Mouse (Mus musculus) C2C12 (cell line): ENCODE data around the gene Proser3. TPM values are rescaled to one million over a fixed set of nuclear protein-coding genes. Genes with fewer than 3 reads are reported as not detected.

Experiments used
- H3K27me3 ChIP-seq: one replicate; pipeline ENCODE4 v1.6.1; 2011; ENCODE audit not compliant: control insufficient read depth, insufficient read depth, insufficient read length
- H3K36me3 ChIP-seq: one replicate; pipeline ENCODE4 v1.6.1; 2011; ENCODE audit not compliant: control insufficient read depth, insufficient read depth
- H3K4me3 ChIP-seq: one replicate; pipeline ENCODE4 v1.5.1; 2011; ENCODE audit warnings: mild to moderate bottlenecking, control low read depth; ENCODE audit not compliant: poor library complexity, insufficient read depth, severe bottlenecking
- H3K79me2 ChIP-seq: one replicate; pipeline ENCODE4 v1.6.1; 2011; ENCODE audit not compliant: control insufficient read depth, insufficient read depth
- H3K79me3 ChIP-seq: one replicate; pipeline ENCODE4 v1.6.1; 2011; ENCODE audit warnings: low read depth, control low read depth
- H3ac ChIP-seq: one replicate; pipeline ENCODE3; 2011; ENCODE audit warnings: low read depth; ENCODE audit not compliant: control insufficient read depth, insufficient read length
- CEBPB ChIP-seq: IDR thresholded peaks from one replicate; pipeline ENCODE4 v1.6.1; 2011; ENCODE audit warnings: low read depth, mild to moderate bottlenecking, control low read depth, moderate library complexity
- CTCF ChIP-seq: IDR thresholded peaks from one replicate; pipeline ENCODE4 v1.5.1; 2011; ENCODE audit not compliant: control insufficient read depth, insufficient read depth, insufficient read length
- FOSL1 ChIP-seq: IDR thresholded peaks from one replicate; pipeline ENCODE4 v1.8.0; 2011; ENCODE audit warnings: mild to moderate bottlenecking, low read length; ENCODE audit not compliant: poor library complexity, insufficient read depth, severe bottlenecking
- MAX ChIP-seq: IDR thresholded peaks from one replicate; pipeline ENCODE4 v1.6.1; 2011; ENCODE audit warnings: mild to moderate bottlenecking, control low read depth
- MYOD1 ChIP-seq: IDR thresholded peaks from one replicate; pipeline ENCODE4 v1.6.1; 2011; ENCODE audit warnings: low read depth; ENCODE audit not compliant: control insufficient read depth, insufficient read length
- MYOG ChIP-seq: IDR thresholded peaks from one replicate; pipeline ENCODE4 v1.6.1; 2011; ENCODE audit not compliant: control insufficient read depth, insufficient read length; ENCODE audit errors: extremely low read depth
- USF1 ChIP-seq: IDR thresholded peaks from one replicate; pipeline ENCODE4 v1.6.1; 2011; ENCODE audit warnings: low read depth, mild to moderate bottlenecking, control low read depth, moderate library complexity
- polyA plus RNA-seq: library from polyadenylated mRNA; unstranded; fragments of >200 nt; fragmentation: generic; extraction: Trizol; gene quantifications from one replicate; pipeline ENCODE4 v1.2.1, GENCODE M21; 2012; ENCODE audit warnings: missing spikeins

Gene Proser3
- polyA plus RNA-seq, 1 experiment, result 8.7 TPM

GRCm38 (mm10) chr7:30526399-30526798 is 25.7 kb downstream of the Proser3 start:
- H3ac ChIP-seq, result no peak overlapping the region
- H3K36me3 ChIP-seq, result no peaks in the 10 kb centered on the region
- TF ChIP-seq CTCF, result no peak
- TF ChIP-seq USF1, result no peak
- TF ChIP-seq MYOG, result no peak
- no peak for TF ChIP-seq CEBPB
- TF ChIP-seq FOSL1, result no peak
- TF ChIP-seq MYOD1, result no peak
- TF ChIP-seq MAX, result no peak
- H3K79me3 ChIP-seq, result no peaks in the 10 kb centered on the region
- no peaks in the 10 kb centered on the region for H3K79me2 ChIP-seq
- no peak overlapping the region for H3K4me3 ChIP-seq
- H3K27me3 ChIP-seq, result no peaks in the 10 kb centered on the region

- H3ac ChIP-seq, result no peak overlapping the region
- H3K36me3 ChIP-seq, result no peaks in the 10 kb centered on the region
- H3K4me3 ChIP-seq, result no peak overlapping the region
- H3K27me3 ChIP-seq, result no peaks in the 10 kb centered on the region
- no peaks in the 10 kb centered on the region for H3K79me2 ChIP-seq
- no peaks in the 10 kb centered on the region for H3K79me3 ChIP-seq
- TF ChIP-seq FOSL1 (no peak), CTCF (no peak)
Observed at GRCm38 (mm10) chr7:30525954-30526353, 26.1 kb downstream of the Proser3 start.

GRCm38 (mm10) chr7:30524487-30524886 is 27.6 kb downstream of the Proser3 start:
- H3ac ChIP-seq, result no peak overlapping the region
- no peak overlapping the region for H3K4me3 ChIP-seq
- no peaks in the 10 kb centered on the region for H3K36me3 ChIP-seq
- H3K27me3 ChIP-seq, result no peaks in the 10 kb centered on the region
- TF ChIP-seq CEBPB (no peak), MYOG (no peak), CTCF (no peak), USF1 (no peak), FOSL1 (no peak), MYOD1 (no peak), MAX (no peak)
- H3K79me2 ChIP-seq, result no peaks in the 10 kb centered on the region
- H3K79me3 ChIP-seq, result no peaks in the 10 kb centered on the region

- Histone ChIP-seq H3K4me3 (no peak overlapping the region), H3K36me3 (no peaks in the 10 kb centered on the region), H3K79me3 (no peaks in the 10 kb centered on the region), H3K27me3 (no peaks in the 10 kb centered on the region), H3ac (no peak overlapping the region), H3K79me2 (no peaks in the 10 kb centered on the region)
- TF ChIP-seq MAX, result no peak
- TF ChIP-seq USF1, result no peak
- no peak for TF ChIP-seq MYOG
- no peak for TF ChIP-seq FOSL1
- no peak for TF ChIP-seq CTCF
- no peak for TF ChIP-seq CEBPB
- TF ChIP-seq MYOD1, result no peak
Observed at GRCm38 (mm10) chr7:30522871-30523270, 29.2 kb downstream of the Proser3 start.

GRCm38 (mm10) chr7:30520856-30521255 is 31.2 kb downstream of the Proser3 start:
- Histone ChIP-seq H3K79me3 (no peaks in the 10 kb centered on the region), H3K27me3 (peaks cover 1% of the 10 kb centered on the region), H3K4me3 (no peak overlapping the region), H3ac (no peak overlapping the region), H3K79me2 (no peaks in the 10 kb centered on the region), H3K36me3 (no peaks in the 10 kb centered on the region)
- no peak for TF ChIP-seq FOSL1
- TF ChIP-seq CEBPB, result no peak
- no peak for TF ChIP-seq MAX
- no peak for TF ChIP-seq MYOD1
- TF ChIP-seq CTCF, result no peak
- TF ChIP-seq USF1, result no peak

GRCm38 (mm10) chr7:30520396-30520795 is 31.7 kb downstream of the Proser3 start:
- no peak overlapping the region for H3ac ChIP-seq
- no peak overlapping the region for H3K4me3 ChIP-seq
- H3K79me3 ChIP-seq, result no peaks in the 10 kb centered on the region
- no peaks in the 10 kb centered on the region for H3K79me2 ChIP-seq
- TF ChIP-seq MAX, result no peak
- TF ChIP-seq USF1, result no peak
- H3K27me3 ChIP-seq, result peaks cover 5% of the 10 kb centered on the region
- no peaks in the 10 kb centered on the region for H3K36me3 ChIP-seq

- no peaks in the 10 kb centered on the region for H3K79me3 ChIP-seq
- H3K36me3 ChIP-seq, result no peaks in the 10 kb centered on the region
- H3ac ChIP-seq, result no peak overlapping the region
- H3K27me3 ChIP-seq, result peaks cover 10% of the 10 kb centered on the region
- H3K79me2 ChIP-seq, result no peaks in the 10 kb centered on the region
- no peak for TF ChIP-seq CEBPB
- no peak for TF ChIP-seq MYOG
- TF ChIP-seq FOSL1, result no peak
- no peak for TF ChIP-seq USF1
- no peak for TF ChIP-seq CTCF
- H3K4me3 ChIP-seq, result no peak overlapping the region
Observed at GRCm38 (mm10) chr7:30518325-30518724, 33.8 kb downstream of the Proser3 start.
